Mouse (Mus musculus) liver, adult 2 months (tissue): ENCODE results near the gene Lime1. TPM values are rescaled to one million over a fixed set of nuclear protein-coding genes. Genes with fewer than 3 reads are reported as not detected.

Experiments used
- DNase-seq: peaks from one replicate; pipeline ENCODE4 v3.0.0-alpha.2; 2011; ENCODE audit warnings: low read depth, low spot score; ENCODE audit errors: extremely low read depth
- H3K27ac ChIP-seq: fragments of 200-500 bp; replicated peaks from 2 replicates; pipeline ENCODE4 v1.5.1; 2012; ENCODE audit warnings: low read depth, mild to moderate bottlenecking, control low read depth, inconsistent platforms, low read length; ENCODE audit not compliant: insufficient read depth
- H3K27me3 ChIP-seq: fragments of 200-500 bp; 2 replicates; pipeline ENCODE4 v1.6.1; 2012; ENCODE audit warnings: mild to moderate bottlenecking, moderate library complexity, low read length, inconsistent platforms; ENCODE audit not compliant: control insufficient read depth, insufficient read depth
- H3K36me3 ChIP-seq: fragments of 200-500 bp; 2 replicates; pipeline ENCODE4 v1.6.1; 2012; ENCODE audit warnings: low read length, inconsistent platforms; ENCODE audit not compliant: control insufficient read depth, insufficient read depth
- H3K4me1 ChIP-seq: fragments of 200-500 bp; 2 replicates; pipeline ENCODE4 v1.6.1; 2011; ENCODE audit warnings: low read length; ENCODE audit not compliant: control insufficient read depth, insufficient read depth
- H3K4me3 ChIP-seq: fragments of 200-500 bp; 2 replicates; pipeline ENCODE4 v1.5.1; 2011; ENCODE audit warnings: low read depth, mild to moderate bottlenecking, control low read depth, low read length, moderate library complexity; ENCODE audit not compliant: insufficient read depth
- H3K79me2 ChIP-seq: fragments of 200-500 bp; 2 replicates; pipeline ENCODE4 v1.6.1; 2012; ENCODE audit warnings: inconsistent platforms, mild to moderate bottlenecking, low read length, moderate library complexity; ENCODE audit not compliant: control insufficient read depth, insufficient read depth
- H3K9ac ChIP-seq: fragments of 200-500 bp; 2 replicates; pipeline ENCODE4 v1.6.1; 2012; ENCODE audit warnings: low read depth, mild to moderate bottlenecking, control low read depth, inconsistent platforms, low read length
- CTCF ChIP-seq: fragments of 200-500 bp; IDR thresholded peaks from 2 replicates; pipeline ENCODE4 v1.5.1; 2011; ENCODE audit warnings: low read depth, low read length, control low read depth
- POLR2A ChIP-seq: fragments of 200-500 bp; IDR thresholded peaks from 2 replicates; pipeline ENCODE4 v1.6.1; 2011; ENCODE audit warnings: low read length, control low read depth; ENCODE audit not compliant: insufficient read depth; ENCODE audit errors: extremely low read depth
- WGBS: fragments of 180-500 bp; shearing (Covaris S2); methylation state at CpG from one replicate; pipeline ENCODE4 v1.1.7; 2018; 5-methylcytosine and 5-hydroxymethylcytosine counted together
- polyA plus RNA-seq: library from polyadenylated mRNA; depleted of rRNA; stranded (reverse); fragments of >200 nt; gene quantifications from 2 replicates; pipeline ENCODE4 v1.2.3, GENCODE M21; 2012; rRNA removed
- total RNA-seq: library from RNA; depleted of rRNA; stranded (reverse); fragments of >200 nt; gene quantifications from 2 replicates; pipeline ENCODE4 v1.2.3, GENCODE M21; 2014; rRNA removed

Gene Lime1
- total RNA-seq = 9.7 and 11.3 TPM in 2 replicates
- polyA plus RNA-seq = 22.2 and 36.9 TPM in 2 replicates

DNA sequence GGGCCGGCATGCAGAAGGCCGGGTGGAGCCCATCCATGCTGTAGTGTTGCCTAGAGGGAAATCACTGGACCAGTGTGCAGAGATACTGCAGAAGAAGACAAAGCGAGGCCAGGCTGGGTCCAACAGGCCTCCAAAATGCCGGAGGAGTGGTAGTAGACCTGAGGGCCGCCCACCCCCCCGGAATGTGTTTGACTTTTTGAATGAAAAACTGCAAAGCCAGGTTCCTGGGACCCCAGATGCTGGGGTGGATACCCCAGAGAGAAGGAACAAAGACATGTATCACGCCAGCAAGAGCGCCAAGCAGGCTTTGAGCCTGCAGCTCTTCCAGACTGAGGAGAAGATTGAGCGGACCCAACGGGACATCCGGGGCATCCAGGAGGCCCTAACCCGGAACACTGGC is at the start of gene Lime1:
Lime1 (plus strand) TSS at position 301 of the 400 bp plus-strand sequence.
- H3K27me3 ChIP-seq = no peaks in the 10 kb centered on the region
- no peaks in the 10 kb centered on the region; the same call in 1 of the 2 replicates for H3K79me2 ChIP-seq
- H3K27ac ChIP-seq = no peak within 1 kb of the TSS
- DNase-seq = no peak
- H3K9ac ChIP-seq = no peak within 1 kb of the TSS
- no peaks in the 10 kb centered on the region for H3K4me1 ChIP-seq
- H3K36me3 ChIP-seq = peaks cover 11% of the 10 kb centered on the region
- WGBS = 96% methylated on average over 12 of the region's 12 CpGs
- no peak for TF ChIP-seq POLR2A
- TF ChIP-seq CTCF = no peak
- no peak within 1 kb of the TSS for H3K4me3 ChIP-seq

DNA sequence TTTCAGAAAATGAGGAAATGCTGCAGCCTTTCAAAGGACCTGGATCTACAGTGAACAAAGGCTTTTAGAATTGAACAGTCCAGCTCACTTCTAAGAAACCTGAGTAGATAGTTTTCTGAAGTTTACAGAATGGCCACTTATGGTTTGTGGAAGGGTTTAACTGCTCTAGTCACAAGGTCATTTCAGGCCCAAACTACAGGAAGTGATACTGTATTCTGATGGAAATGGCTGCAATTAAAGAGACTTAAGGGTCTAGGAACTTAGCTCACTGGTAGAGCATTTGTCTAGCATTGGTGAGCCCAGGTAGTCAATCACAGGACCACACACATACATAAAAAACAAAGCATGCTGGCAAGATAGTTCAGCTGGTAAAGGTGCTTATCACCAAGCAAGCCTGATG is 47.3 kb upstream of the Lime1 start:
- Histone ChIP-seq H3K27ac (no peak overlapping the region), H3K36me3 (peaks cover 30% of the 10 kb centered on the region), H3K4me1 (no peaks in the 10 kb centered on the region), H3K4me3 (no peak overlapping the region), H3K79me2 (no peaks in the 10 kb centered on the region), H3K27me3 (no peaks in the 10 kb centered on the region), H3K9ac (no peak overlapping the region)
- no peak for DNase-seq
- no peak for TF ChIP-seq POLR2A
- TF ChIP-seq CTCF = no peak

DNA sequence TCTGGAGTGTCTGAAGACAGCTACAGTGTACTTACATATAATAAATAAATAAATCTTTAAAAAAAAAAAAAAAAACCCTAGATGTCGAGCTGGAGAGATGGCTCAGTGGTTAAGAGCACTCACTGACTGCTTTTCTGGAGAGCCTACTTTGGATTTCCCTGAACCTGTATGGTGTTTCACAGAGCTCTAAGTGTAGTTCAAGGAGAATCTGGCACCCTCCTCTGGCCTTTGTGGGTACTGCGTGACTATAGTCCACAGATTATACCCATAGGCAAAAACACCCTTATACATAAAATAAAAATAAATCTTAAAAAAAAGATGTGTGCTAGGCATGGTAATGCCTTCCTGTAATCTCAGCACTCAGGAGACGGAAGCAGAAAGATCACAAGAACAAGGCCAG is 45.9 kb upstream of the Lime1 start:
- peak; percentile 47 for DNase-seq
- H3K36me3 ChIP-seq = peaks cover 32% of the 10 kb centered on the region
- TF ChIP-seq CTCF (peak; percentile 44), POLR2A (no peak)
- H3K27ac ChIP-seq = no peak overlapping the region
- H3K79me2 ChIP-seq = no peaks in the 10 kb centered on the region
- H3K9ac ChIP-seq = no peak overlapping the region
- no peaks in the 10 kb centered on the region for H3K4me1 ChIP-seq
- WGBS = 69% methylated on average over 3 of the region's 3 CpGs
- H3K27me3 ChIP-seq = no peaks in the 10 kb centered on the region
- no peak overlapping the region for H3K4me3 ChIP-seq

DNA sequence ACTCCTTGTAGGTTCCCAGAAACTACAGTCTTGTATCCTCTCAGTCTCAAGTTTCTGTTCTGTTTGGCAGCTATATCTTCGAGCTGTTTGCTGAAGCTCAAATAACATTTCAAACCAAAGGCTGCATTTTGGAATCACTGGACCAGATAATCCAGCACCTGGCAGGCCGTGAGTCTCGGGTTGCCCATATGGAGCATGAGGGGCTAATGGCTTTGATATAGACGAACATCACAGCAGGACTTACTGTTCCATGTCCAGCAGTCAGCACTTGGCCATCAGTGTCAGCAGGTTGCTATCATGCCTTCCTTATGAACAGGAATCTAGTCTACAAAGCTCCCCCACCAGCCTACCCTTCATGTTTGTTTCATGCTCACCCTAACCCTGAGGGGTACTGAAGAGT is 39.5 kb upstream of the Lime1 start:
- H3K4me3 ChIP-seq = no peak overlapping the region

DNA sequence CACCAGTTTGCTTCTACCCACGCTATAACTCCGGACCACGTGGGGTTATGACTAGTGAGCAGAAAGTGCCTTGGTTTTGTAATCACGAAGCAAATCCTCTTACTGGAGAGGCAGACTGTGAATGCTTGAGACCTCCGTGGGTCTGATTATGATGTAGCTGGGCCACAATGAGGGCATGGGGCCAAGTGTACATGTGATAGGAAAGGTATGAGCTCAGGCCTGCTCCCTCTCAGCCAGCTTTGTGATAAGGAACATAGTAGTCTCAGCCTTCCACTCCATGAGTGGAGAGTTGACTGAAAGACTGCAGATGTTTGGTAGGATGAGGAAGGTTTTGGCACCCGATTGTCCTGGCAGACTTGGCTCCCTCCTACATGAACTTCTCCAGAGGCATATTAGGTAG is 37.1 kb upstream of the Lime1 start:
- Histone ChIP-seq H3K79me2 (no peaks in the 10 kb centered on the region), H3K9ac (no peak overlapping the region), H3K27me3 (no peaks in the 10 kb centered on the region), H3K4me3 (no peak overlapping the region), H3K36me3 (peaks cover 12% of the 10 kb centered on the region), H3K27ac (no peak overlapping the region), H3K4me1 (no peaks in the 10 kb centered on the region)
- no peak for DNase-seq
- WGBS = 92% methylated on average over 6 of the region's 6 CpGs
- no peak for TF ChIP-seq POLR2A
- no peak for TF ChIP-seq CTCF

More for the DNA sequence above, 39.5 kb upstream of the Lime1 start:
- H3K36me3 ChIP-seq = peaks cover 24% of the 10 kb centered on the region
- no peak for DNase-seq
- H3K27me3 ChIP-seq = no peaks in the 10 kb centered on the region
- H3K4me1 ChIP-seq = no peaks in the 10 kb centered on the region
- 95% methylated on average over 4 of the region's 4 CpGs for WGBS
- H3K27ac ChIP-seq = no peak overlapping the region
- no peak for TF ChIP-seq POLR2A
- no peak for TF ChIP-seq CTCF
- no peak overlapping the region for H3K9ac ChIP-seq
- H3K79me2 ChIP-seq = no peaks in the 10 kb centered on the region

DNA sequence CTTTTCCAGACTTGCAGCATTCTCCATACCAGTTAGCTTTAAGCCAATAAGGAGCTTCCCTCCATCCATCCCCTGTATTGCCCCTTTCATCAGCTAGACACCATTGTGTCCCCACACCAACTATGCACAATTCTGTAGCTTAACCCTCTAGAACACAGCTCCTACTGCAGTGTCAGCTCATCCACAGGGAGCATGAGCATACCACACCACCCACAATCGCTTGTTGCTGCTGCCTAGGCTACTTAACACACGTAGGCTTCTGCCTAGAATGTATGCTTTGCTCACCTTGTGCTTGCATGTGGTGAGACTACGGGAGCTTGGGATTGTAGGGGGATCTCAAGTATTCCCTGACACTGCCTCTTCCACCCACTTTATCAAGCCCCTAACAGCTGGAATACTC is 23.1 kb upstream of the Lime1 start:
- H3K27ac ChIP-seq = no peak overlapping the region
- H3K36me3 ChIP-seq = peaks cover 18% of the 10 kb centered on the region
- no peak for DNase-seq
- WGBS = 77% methylated on average over 3 of the region's 3 CpGs
- H3K4me3 ChIP-seq = no peak overlapping the region
- no peak for TF ChIP-seq CTCF
- TF ChIP-seq POLR2A = no peak
- no peaks in the 10 kb centered on the region for H3K27me3 ChIP-seq
- H3K79me2 ChIP-seq = no peaks in the 10 kb centered on the region
- no peaks in the 10 kb centered on the region for H3K4me1 ChIP-seq
- H3K9ac ChIP-seq = no peak overlapping the region
